Comparison of ENCODE assay signal across 8 mouse cellular contexts in the genomic region with DNA sequence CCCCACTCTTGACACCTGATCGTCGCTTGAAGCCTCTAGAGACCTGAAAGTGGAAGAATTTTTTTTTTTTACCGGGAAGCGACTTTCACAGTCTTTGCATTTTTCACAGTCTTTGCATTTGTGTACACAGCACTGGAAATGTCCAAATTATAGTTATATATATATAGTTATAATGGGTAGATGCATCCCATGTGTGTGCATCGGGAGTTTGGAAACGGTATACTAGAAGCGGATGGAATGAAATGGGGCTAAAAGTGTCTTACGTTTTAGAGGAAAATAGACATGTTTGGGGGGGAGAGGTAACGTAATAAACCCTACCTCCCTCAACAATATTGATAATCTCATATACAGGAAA. TPM values are rescaled to one million over a fixed set of nuclear protein-coding genes. Genes with fewer than 3 reads are reported as not detected.
DNase-seq lines count a peak whose midpoint lies in the region; ATAC-seq and TF ChIP-seq lines count a peak whose summit lies in the region.

No protein-coding gene starts in this region.

- H3K27me3 ChIP-seq in kidney, embryonic 14.5 days (ENCODE audit: control insufficient read depth, insufficient read depth, low read length) = no peaks in the 10 kb centered on the region
- no peaks in the 10 kb centered on the region for H3K27me3 ChIP-seq in hindbrain, embryonic 13.5 days
- H3K27me3 ChIP-seq in midbrain, embryonic 13.5 days = no peaks in the 10 kb centered on the region

- peak overlapping the region; percentile 90 for H3K4me3 ChIP-seq in kidney, embryonic 14.5 days (ENCODE audit: low read length)
- peak overlapping the region; percentile 96 for H3K4me3 ChIP-seq in cortical plate, adult 2 months (ENCODE audit: insufficient read depth, low read length)
- peak overlapping the region; percentile 97 for H3K4me3 ChIP-seq in hindbrain, embryonic 13.5 days
- peak overlapping the region; percentile 95 for H3K4me3 ChIP-seq in midbrain, embryonic 13.5 days (replicated peaks)

- peak overlapping the region; percentile 93 for H3K9ac ChIP-seq in kidney, embryonic 14.5 days (ENCODE audit: low read depth, low read length)
- peak overlapping the region; percentile 95 for H3K9ac ChIP-seq in hindbrain, embryonic 13.5 days
- H3K9ac ChIP-seq in midbrain, embryonic 13.5 days (replicated peaks) = peak overlapping the region; percentile 92

- no peak for ATAC-seq in kidney, embryonic 14.5 days (ENCODE audit: low FRiP score, low TSS enrichment)
- ATAC-seq in hindbrain, embryonic 13.5 days (ENCODE audit: low FRiP score) = peak; percentile 54
- ATAC-seq in midbrain, embryonic 13.5 days = no peak; the same call in 1 of the 2 replicates

- H3K36me3 ChIP-seq in kidney, embryonic 14.5 days (ENCODE audit: control insufficient read depth, insufficient read depth, low read length) = no peaks in the 10 kb centered on the region
- no peaks in the 10 kb centered on the region for H3K36me3 ChIP-seq in hindbrain, embryonic 13.5 days
- H3K36me3 ChIP-seq in midbrain, embryonic 13.5 days = no peaks in the 10 kb centered on the region

- H3K27ac ChIP-seq in kidney, embryonic 14.5 days (ENCODE audit: low read depth, low read length) = peak overlapping the region; percentile 93; the same call in 1 of the 2 replicates
- peak overlapping the region; percentile 93; the same call in 1 of the 2 replicates for H3K27ac ChIP-seq in cortical plate, adult 2 months (ENCODE audit: insufficient read depth, low read length)
- peak overlapping the region; percentile 97 for H3K27ac ChIP-seq in hindbrain, embryonic 13.5 days
- H3K27ac ChIP-seq in midbrain, embryonic 13.5 days = peak overlapping the region; percentile 96

- H3K4me2 ChIP-seq in kidney, embryonic 14.5 days (replicated peaks; ENCODE audit: low read depth, low read length) = peak overlapping the region; percentile 69
- H3K4me2 ChIP-seq in hindbrain, embryonic 13.5 days = peak overlapping the region; percentile 76
- peak overlapping the region; percentile 78 for H3K4me2 ChIP-seq in midbrain, embryonic 13.5 days (replicated peaks)

- no peak for TF ChIP-seq CTCF in cortical plate, adult 2 months (IDR thresholded peaks at IDR 0.05; ENCODE audit: extremely low read depth, insufficient read depth, low read length)

- DNase-seq in kidney, postnatal 36 days = no peak
- no peak for DNase-seq in urinary bladder, adult 18-20 months (ENCODE audit: low spot score in 2 of 2)
- no peak for DNase-seq in thymus, postnatal 14 days
- no peak for DNase-seq in kidney, adult 9 months

- TF ChIP-seq POLR2A in cortical plate, adult 2 months (IDR thresholded peaks at IDR 0.05; ENCODE audit: extremely low read depth, insufficient read depth, low read length) = no peak

- WGBS in kidney, embryonic 14.5 days = 32% methylated on average over 9 of the region's 9 CpGs
- 30% methylated on average over 9 of the region's 9 CpGs for WGBS in hindbrain, embryonic 13.5 days
- WGBS in midbrain, embryonic 13.5 days = 28% methylated on average over 9 of the region's 9 CpGs

- H3K9me3 ChIP-seq in kidney, embryonic 14.5 days (ENCODE audit: control insufficient read depth, low read length) = peaks cover 11% of the 10 kb centered on the region; the same call in 1 of the 2 replicates
- H3K9me3 ChIP-seq in hindbrain, embryonic 13.5 days = no peaks in the 10 kb centered on the region
- H3K9me3 ChIP-seq in midbrain, embryonic 13.5 days = peaks cover 9% of the 10 kb centered on the region; the same call in 1 of the 2 replicates

- H3K4me1 ChIP-seq in kidney, embryonic 14.5 days (ENCODE audit: control insufficient read depth, insufficient read depth, low read length) = peaks cover 8% of the 10 kb centered on the region
- H3K4me1 ChIP-seq in cortical plate, adult 2 months (ENCODE audit: control insufficient read depth, insufficient read depth, low read length) = peaks cover 3% of the 10 kb centered on the region
- H3K4me1 ChIP-seq in hindbrain, embryonic 13.5 days (replicated peaks) = peaks cover 26% of the 10 kb centered on the region
- H3K4me1 ChIP-seq in midbrain, embryonic 13.5 days (replicated peaks) = peaks cover 25% of the 10 kb centered on the region

RNA-seq across cellular contexts. Expression of a gene that starts 0.4 kb away (rescaled TPM):
- polyA plus RNA-seq in kidney, embryonic 14.5 days (2014; fragmentation: Nextera tagmentation; extraction: Ambion mirVana) = 46.7 and 51.0 TPM in 2 replicates
- 143 and 156 TPM in 2 replicates for polyA plus RNA-seq in cortical plate, adult 2 months (2012; rRNA removed)
- 75.1 and 77.3 TPM in 2 replicates for polyA plus RNA-seq in hindbrain, embryonic 13.5 days (2015; fragmentation: Nextera tagmentation; extraction: Ambion mirVana)
- 56.5 and 74.2 TPM in 2 replicates for polyA plus RNA-seq in midbrain, embryonic 13.5 days (2015; fragmentation: Nextera tagmentation; extraction: Ambion mirVana)
